ENCODE assay signal across 29 mouse cellular contexts in genomic region chr9:51399356-51399755, GRCm38 (mm10).
DNase-seq lines count a peak whose midpoint lies in the region; ATAC-seq and TF ChIP-seq lines count a peak whose summit lies in the region.
"Had no signal": no experiment of that assay in that cellular context is flagged by ENCODE, and none has a peak within 500 bp of the region (broad histone marks: within the 10 kb centered on the region; RNA-seq: fewer than 3 reads in every experiment).

No protein-coding gene starts in this region.

- H3K9me3 ChIP-seq in heart, embryonic 12.5 days (replicated peaks) = no peaks in the 10 kb centered on the region
- H3K9me3 ChIP-seq: embryonic facial prominence, embryonic 12.5 days; embryonic facial prominence, embryonic 15.5 days; forebrain, embryonic 12.5 days; forebrain, embryonic 15.5 days; G1E; heart, embryonic 15.5 days; hindbrain, embryonic 10.5 days; hindbrain, embryonic 13.5 days; intestine, embryonic 15.5 days had no signal

- H3K36me3 ChIP-seq in heart, embryonic 12.5 days = no peaks in the 10 kb centered on the region
- H3K36me3 ChIP-seq: embryonic facial prominence, embryonic 12.5 days; embryonic facial prominence, embryonic 15.5 days; forebrain, embryonic 12.5 days; forebrain, embryonic 15.5 days; G1E; heart, embryonic 15.5 days; hindbrain, embryonic 10.5 days; hindbrain, embryonic 13.5 days; intestine, embryonic 15.5 days had no signal

- no peak for TF ChIP-seq CTCF in embryonic fibroblast, embryonic 13.5 days (IDR thresholded peaks at IDR 0.05; ENCODE audit: borderline replicate concordance, insufficient read depth, low read length)

- no peak overlapping the region for H3K27ac ChIP-seq in heart, embryonic 12.5 days (ENCODE audit: poor library complexity, severe bottlenecking)
- peak overlapping the region; percentile 98 for H3K27ac ChIP-seq in embryonic fibroblast, embryonic 13.5 days (ENCODE audit: insufficient read depth, low read length)
- H3K27ac ChIP-seq: embryonic facial prominence, embryonic 12.5 days; embryonic facial prominence, embryonic 15.5 days; forebrain, embryonic 12.5 days; forebrain, embryonic 15.5 days; heart, embryonic 15.5 days; hindbrain, embryonic 10.5 days; hindbrain, embryonic 13.5 days; intestine, embryonic 15.5 days had no signal

- no peak overlapping the region for H3K4me2 ChIP-seq in heart, embryonic 12.5 days
- H3K4me2 ChIP-seq: embryonic facial prominence, embryonic 12.5 days; embryonic facial prominence, embryonic 15.5 days; forebrain, embryonic 12.5 days; forebrain, embryonic 15.5 days; heart, embryonic 11.5 days; heart, embryonic 15.5 days; hindbrain, embryonic 13.5 days; intestine, embryonic 15.5 days had no signal

- no peaks in the 10 kb centered on the region for H3K27me3 ChIP-seq in heart, embryonic 12.5 days (replicated peaks)
- H3K27me3 ChIP-seq: embryonic facial prominence, embryonic 12.5 days; embryonic facial prominence, embryonic 15.5 days; forebrain, embryonic 12.5 days; forebrain, embryonic 15.5 days; heart, embryonic 15.5 days; hindbrain, embryonic 13.5 days; intestine, embryonic 15.5 days; Patski had no signal

- H3K9ac ChIP-seq in heart, embryonic 12.5 days = no peak overlapping the region
- H3K9ac ChIP-seq: embryonic facial prominence, embryonic 12.5 days; embryonic facial prominence, embryonic 15.5 days; forebrain, embryonic 12.5 days; forebrain, embryonic 15.5 days; heart, embryonic 15.5 days; hindbrain, embryonic 13.5 days; intestine, embryonic 15.5 days had no signal

- 0 out of 2 replicates have a peak, but pooled peaks cover 2% of the 10 kb centered on the region for H3K4me1 ChIP-seq in heart, embryonic 12.5 days (replicated peaks)
- H3K4me1 ChIP-seq in embryonic fibroblast, embryonic 13.5 days (ENCODE audit: control insufficient read depth, insufficient read depth, low read length) = peaks cover 7% of the 10 kb centered on the region; the same call in 1 of the 2 replicates
- H3K4me1 ChIP-seq: forebrain, embryonic 12.5 days; heart, embryonic 15.5 days; intestine, embryonic 15.5 days had no signal

- ATAC-seq in heart, embryonic 12.5 days (ENCODE audit: insufficient number of reproducible peaks, low FRiP score) = no peak
- ATAC-seq: forebrain, embryonic 15.5 days; hindbrain, embryonic 16.5 days; intestine, embryonic 15.5 days; Patski had no signal

- no peak overlapping the region for H3K4me3 ChIP-seq in heart, embryonic 12.5 days
- H3K4me3 ChIP-seq in embryonic fibroblast, embryonic 13.5 days (ENCODE audit: insufficient read depth, low read length) = no peak overlapping the region
- H3K4me3 ChIP-seq: embryonic facial prominence, embryonic 12.5 days; embryonic facial prominence, embryonic 15.5 days; erythroblast, embryonic 14.5 days; forebrain, embryonic 12.5 days; forebrain, embryonic 15.5 days; heart, embryonic 15.5 days; hindbrain, embryonic 10.5 days; hindbrain, embryonic 13.5 days; intestine, embryonic 15.5 days had no signal

- peak; percentile 13 for DNase-seq in embryo, embryonic 10.5 days (ENCODE audit: low spot score)
- DNase-seq in embryo, embryonic 11 days = no peak
- peak; percentile 76 for DNase-seq in heart, adult 11 months
- no peak for DNase-seq in left cerebral cortex, adult 9 months (ENCODE audit: low spot score in 2 of 2)
- DNase-seq in urinary bladder, postnatal 10 days (ENCODE audit: low spot score) = no peak
- DNase-seq: adrenal gland, postnatal 14 days; B cell, adult 2 months; cerebellum, adult 11 months; cerebellum, adult 2 months; cerebellum, adult 9-11 months; cerebellum, postnatal 36 days; gastrocnemius, postnatal 14 days; heart, postnatal 10 days; heart, postnatal 36 days had no signal

- 69% methylated on average over 4 of the region's 4 CpGs for WGBS in heart, embryonic 12.5 days

- TF ChIP-seq POLR2A in embryonic fibroblast, embryonic 13.5 days (IDR thresholded peaks at IDR 0.05; ENCODE audit: low read depth, low read length) = no peak

Comparison
In these comparisons a context has a peak if more than half of its experiments do, and no peak if none do; other contexts are left out.
1. DNase-seq: peak in embryo, embryonic 10.5 days (single experiment) and heart, adult 11 months (single experiment); none in embryo, embryonic 11 days (single experiment), left cerebral cortex, adult 9 months (0 of 2) and urinary bladder, postnatal 10 days (single experiment).